Mouse (Mus musculus) heart, postnatal 0 days (tissue): ENCODE measurements at regions not wholly inside any gene's neighbourhood (a gene's known extent, or its start where the extent isn't known, plus 50 kb on each side); places are given as distances from the start of the nearest gene placed in this dataset.

ENCODE experiments used
- ATAC-seq: fragments of 200-750 bp; cut with Nextera tagmentation; 2 replicates; pipeline ENCODE4 v1.8.0; 2017; ENCODE audit warnings: low read depth, moderate number of reproducible peaks, moderate library complexity; ENCODE audit not compliant: insufficient read depth
- DNase-seq: peaks from one replicate; pipeline ENCODE4 v3.0.0-alpha.2; 2016; ENCODE audit warnings: low spot score
- H3K27ac ChIP-seq: fragments of 300-500 bp; sonication (generic); 2 replicates; pipeline ENCODE4 v1.5.1; 2014; ENCODE audit warnings: low read depth, mild to moderate bottlenecking
- H3K27me3 ChIP-seq: fragments of 300-500 bp; sonication (generic); 2 replicates; pipeline ENCODE4 v1.6.1; 2014; ENCODE audit warnings: low read length, mixed read lengths; ENCODE audit not compliant: control insufficient read depth, insufficient read depth
- H3K36me3 ChIP-seq: fragments of 300-500 bp; sonication (generic); replicated peaks from 2 replicates; pipeline ENCODE4 v1.6.1; 2014; ENCODE audit warnings: low read length, mixed read lengths; ENCODE audit not compliant: control insufficient read depth, insufficient read depth
- H3K4me1 ChIP-seq: fragments of 300-500 bp; sonication (generic); 2 replicates; pipeline ENCODE4 v1.6.1; 2014; ENCODE audit warnings: antibody characterized with exemption; ENCODE audit not compliant: control insufficient read depth, insufficient read depth
- H3K4me2 ChIP-seq: fragments of 300-500 bp; sonication (generic); 2 replicates; pipeline ENCODE4 v1.6.1; 2014; ENCODE audit warnings: low read depth, mild to moderate bottlenecking, low read length, moderate library complexity
- H3K4me3 ChIP-seq: fragments of 300-500 bp; sonication (generic); 2 replicates; pipeline ENCODE4 v1.5.1; 2014; ENCODE audit warnings: low read depth, low read length
- H3K9ac ChIP-seq: fragments of 300-500 bp; sonication (generic); replicated peaks from 2 replicates; pipeline ENCODE4 v1.6.1; 2014; ENCODE audit warnings: low read depth, low read length, mixed read lengths
- H3K9me3 ChIP-seq: fragments of 300-500 bp; sonication (generic); replicated peaks from 2 replicates; pipeline ENCODE4 v1.6.1; 2016; ENCODE audit warnings: low read length; ENCODE audit not compliant: control insufficient read depth
- CTCF ChIP-seq: IDR thresholded peaks from 2 replicates; pipeline ENCODE4 v1.5.1; 2016; ENCODE audit warnings: antibody characterized with exemption, control low read depth, low read depth
- EP300 ChIP-seq: IDR thresholded peaks from 2 replicates; pipeline ENCODE4 v1.6.1; 2016; ENCODE audit warnings: antibody characterized with exemption, low read depth
- WGBS: fragments of 180-500 bp; shearing (Covaris S2); extraction: QIAGEN DNeasy Blood & Tissue Kit; methylation state at CpG from one replicate; pipeline ENCODE4 v1.1.7; 2014; 5-methylcytosine and 5-hydroxymethylcytosine counted together

GRCm38 (mm10) chrX:58445624-58446323 is 423.3 kb downstream of the Zic3 start:
- Histone ChIP-seq H3K4me1 (no peaks in the 10 kb centered on the region), H3K4me3 (no peak overlapping the region), H3K9me3 (no peaks in the 10 kb centered on the region), H3K4me2 (no peak overlapping the region), H3K9ac (no peak overlapping the region), H3K27me3 (no peaks in the 10 kb centered on the region), H3K27ac (no peak overlapping the region), H3K36me3 (no peaks in the 10 kb centered on the region)
- DNase-seq: no peak
- WGBS: 68% methylated on average over 4 of the region's 4 CpGs
- no peak for ATAC-seq
- TF ChIP-seq CTCF (no peak), EP300 (no peak)

GRCm38 (mm10) chrX:58447605-58448004 is 425.1 kb downstream of the Zic3 start:
- DNase-seq (no peak), ATAC-seq (no peak)
- no peaks in the 10 kb centered on the region for H3K27me3 ChIP-seq
- H3K4me3 ChIP-seq: no peak overlapping the region
- TF ChIP-seq CTCF (no peak), EP300 (no peak)
- 83% methylated on average over 6 of the region's 6 CpGs for WGBS
- no peak overlapping the region for H3K9ac ChIP-seq
- H3K4me2 ChIP-seq: no peak overlapping the region
- no peak overlapping the region for H3K27ac ChIP-seq
- no peaks in the 10 kb centered on the region for H3K36me3 ChIP-seq
- H3K4me1 ChIP-seq: no peaks in the 10 kb centered on the region
- no peaks in the 10 kb centered on the region for H3K9me3 ChIP-seq

- DNase-seq (no peak), ATAC-seq (no peak)
- Histone ChIP-seq H3K36me3 (no peaks in the 10 kb centered on the region), H3K27me3 (no peaks in the 10 kb centered on the region), H3K9ac (no peak overlapping the region), H3K9me3 (no peaks in the 10 kb centered on the region), H3K4me3 (no peak overlapping the region), H3K27ac (no peak overlapping the region), H3K4me2 (no peak overlapping the region), H3K4me1 (no peaks in the 10 kb centered on the region)
- TF ChIP-seq EP300: no peak
- no peak for TF ChIP-seq CTCF
- WGBS: 72% methylated on average over 6 of the region's 6 CpGs
Measured at GRCm38 (mm10) chrX:58469683-58470082, 439.5 kb upstream of the 4930550L24Rik start.

GRCm38 (mm10) chrX:58470986-58471385 is 438.2 kb upstream of the 4930550L24Rik start:
- TF ChIP-seq EP300 (no peak), CTCF (no peak)
- Histone ChIP-seq H3K4me3 (no peak overlapping the region), H3K4me1 (no peaks in the 10 kb centered on the region), H3K9me3 (no peaks in the 10 kb centered on the region), H3K27ac (no peak overlapping the region), H3K27me3 (no peaks in the 10 kb centered on the region), H3K9ac (no peak overlapping the region), H3K36me3 (no peaks in the 10 kb centered on the region), H3K4me2 (no peak overlapping the region)
- DNase-seq (no peak), ATAC-seq (no peak)
- whole genome bisulfite sequencing: 42% methylated on average over 1 of the region's 1 CpGs

- Histone ChIP-seq H3K36me3 (no peaks in the 10 kb centered on the region), H3K4me2 (no peak overlapping the region), H3K4me1 (no peaks in the 10 kb centered on the region), H3K9ac (no peak overlapping the region), H3K27me3 (no peaks in the 10 kb centered on the region), H3K27ac (no peak overlapping the region), H3K4me3 (no peak overlapping the region), H3K9me3 (no peaks in the 10 kb centered on the region)
- TF ChIP-seq EP300: no peak
- peak; percentile 63 for TF ChIP-seq CTCF
- DNase-seq (no peak), ATAC-seq (no peak)
- 16% methylated on average over 2 of the region's 2 CpGs for WGBS
Measured at GRCm38 (mm10) chrX:58490861-58491260, 418.3 kb upstream of the 4930550L24Rik start.

- no peaks in the 10 kb centered on the region for H3K4me1 ChIP-seq
- no peak overlapping the region for H3K27ac ChIP-seq
- H3K27me3 ChIP-seq: no peaks in the 10 kb centered on the region
- H3K9ac ChIP-seq: no peak overlapping the region
- 37% methylated on average over 1 of the region's 1 CpGs for WGBS
- no peak overlapping the region for H3K4me3 ChIP-seq
- H3K9me3 ChIP-seq: no peaks in the 10 kb centered on the region
- ATAC-seq (no peak), DNase-seq (no peak)
- TF ChIP-seq CTCF: no peak
- no peak for TF ChIP-seq EP300
- no peak overlapping the region for H3K4me2 ChIP-seq
- H3K36me3 ChIP-seq: no peaks in the 10 kb centered on the region
Measured at GRCm38 (mm10) chrX:58503573-58503972, 405.6 kb upstream of the 4930550L24Rik start.
